Mouse (Mus musculus) neural tube, embryonic 11.5 days (tissue): ENCODE measurements around the gene P2rx1. TPM values are rescaled to one million over a fixed set of nuclear protein-coding genes. Genes with fewer than 3 reads are reported as not detected.

Experiments used
- ATAC-seq: fragments of 200-750 bp; cut with Nextera tagmentation; 2 replicates; pipeline ENCODE4 v1.8.0; 2017; ENCODE audit warnings: moderate number of reproducible peaks, mild to moderate bottlenecking, moderate TSS enrichment, moderate library complexity; ENCODE audit not compliant: insufficient read depth, low FRiP score, low TSS enrichment
- DNase-seq: peaks from one replicate; pipeline ENCODE4 v3.0.0-alpha.2; 2015; ENCODE audit warnings: low spot score
- H3K27ac ChIP-seq: fragments of 300-500 bp; sonication (generic); 2 replicates; pipeline ENCODE4 v1.5.1; 2014; ENCODE audit warnings: low read depth, mild to moderate bottlenecking, low read length
- H3K27me3 ChIP-seq: fragments of 300-500 bp; sonication (generic); 2 replicates; pipeline ENCODE4 v1.6.1; 2014; ENCODE audit warnings: mild to moderate bottlenecking, low read length, mixed read lengths; ENCODE audit not compliant: control insufficient read depth, insufficient read depth
- H3K36me3 ChIP-seq: fragments of 300-500 bp; sonication (generic); 2 replicates; pipeline ENCODE4 v1.6.1; 2014; ENCODE audit warnings: mild to moderate bottlenecking, low read length, moderate library complexity, mixed read lengths; ENCODE audit not compliant: control insufficient read depth, insufficient read depth
- H3K4me1 ChIP-seq: fragments of 300-500 bp; sonication (generic); 2 replicates; pipeline ENCODE4 v1.6.1; 2014; ENCODE audit warnings: low read length, mixed read lengths; ENCODE audit not compliant: control insufficient read depth, insufficient read depth
- H3K4me2 ChIP-seq: fragments of 300-500 bp; sonication (generic); 2 replicates; pipeline ENCODE4 v1.6.1; 2014; ENCODE audit warnings: low read depth, mild to moderate bottlenecking, moderate library complexity
- H3K4me3 ChIP-seq: fragments of 300-500 bp; sonication (generic); 2 replicates; pipeline ENCODE4 v1.5.1; 2014; ENCODE audit warnings: low read depth, low read length
- H3K9ac ChIP-seq: fragments of 300-500 bp; sonication (generic); 2 replicates; pipeline ENCODE4 v1.6.1; 2014; ENCODE audit warnings: mild to moderate bottlenecking, low read length
- H3K9me3 ChIP-seq: fragments of 300-500 bp; sonication (generic); 2 replicates; pipeline ENCODE4 v1.6.1; 2016; ENCODE audit warnings: low read length; ENCODE audit not compliant: control insufficient read depth
- WGBS: fragments of 180-500 bp; shearing (Covaris S2); extraction: QIAGEN DNeasy Blood & Tissue Kit; methylation state at CpG from one replicate; pipeline ENCODE4 v1.1.7; 2014; 5-methylcytosine and 5-hydroxymethylcytosine counted together
- polyA plus RNA-seq: library from polyadenylated mRNA; unstranded; fragments of >200 nt; fragmentation: Nextera tagmentation; extraction: Ambion mirVana; gene quantifications from 2 replicates; pipeline ENCODE4 v1.2.1, GENCODE M21; 2014

P2rx1 gene
- polyA plus RNA-seq, 1 experiment from 2014 or later = 2.5 TPM

DNA sequence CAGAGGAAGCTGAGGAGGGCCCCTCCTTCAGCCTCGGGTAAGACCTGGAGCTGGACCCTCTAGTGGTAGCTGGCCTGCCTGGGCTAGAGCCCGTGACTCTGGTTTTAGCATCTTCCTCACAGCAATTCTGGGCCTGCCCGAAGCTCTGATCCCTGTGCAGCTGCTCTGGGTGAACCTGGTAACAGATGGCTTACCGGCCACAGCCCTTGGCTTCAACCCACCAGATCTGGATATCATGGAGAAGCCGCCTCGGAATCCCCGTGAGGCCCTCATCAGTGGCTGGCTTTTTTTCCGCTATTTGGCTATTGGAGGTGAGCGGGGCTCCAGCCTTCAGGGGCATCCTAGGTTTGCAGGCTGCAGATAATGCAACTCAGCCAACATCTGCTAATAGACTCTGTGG lies 16.4 kb upstream of the P2rx1 start:
- no peaks in the 10 kb centered on the region for H3K9me3 ChIP-seq
- H3K36me3 ChIP-seq = no peaks in the 10 kb centered on the region
- ATAC-seq (no peak), DNase-seq (no peak)
- 82% methylated on average over 9 of the region's 9 CpGs for WGBS
- H3K27ac ChIP-seq = no peak overlapping the region
- no peaks in the 10 kb centered on the region for H3K4me1 ChIP-seq
- no peak overlapping the region for H3K4me2 ChIP-seq
- H3K9ac ChIP-seq = no peak overlapping the region
- H3K4me3 ChIP-seq = no peak overlapping the region
- no peaks in the 10 kb centered on the region for H3K27me3 ChIP-seq

DNA sequence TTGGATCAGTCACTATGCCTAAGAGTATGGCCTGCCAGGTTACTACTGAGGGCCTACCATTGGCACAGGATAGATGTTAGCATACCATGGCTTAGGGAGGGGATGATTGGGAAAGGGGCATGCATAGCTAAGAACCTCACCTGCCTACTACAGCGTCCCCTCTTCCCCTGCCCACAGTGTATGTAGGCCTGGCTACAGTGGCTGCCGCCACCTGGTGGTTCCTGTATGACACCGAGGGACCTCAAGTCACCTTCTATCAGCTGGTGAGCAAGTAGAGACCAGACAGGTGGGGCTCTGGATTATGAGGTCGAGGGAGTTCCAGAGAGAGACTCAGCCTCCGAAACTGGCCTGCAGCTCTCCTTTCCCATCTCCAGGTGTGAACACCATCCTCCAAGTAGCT lies 15.6 kb upstream of the P2rx1 start:
- Histone ChIP-seq H3K27me3 (no peaks in the 10 kb centered on the region), H3K4me2 (no peak overlapping the region), H3K4me3 (no peak overlapping the region), H3K36me3 (no peaks in the 10 kb centered on the region), H3K9ac (no peak overlapping the region), H3K27ac (no peak overlapping the region), H3K4me1 (no peaks in the 10 kb centered on the region), H3K9me3 (no peaks in the 10 kb centered on the region)
- 35% methylated on average over 5 of the region's 5 CpGs for WGBS
- DNase-seq = no peak
- no peak for ATAC-seq

DNA sequence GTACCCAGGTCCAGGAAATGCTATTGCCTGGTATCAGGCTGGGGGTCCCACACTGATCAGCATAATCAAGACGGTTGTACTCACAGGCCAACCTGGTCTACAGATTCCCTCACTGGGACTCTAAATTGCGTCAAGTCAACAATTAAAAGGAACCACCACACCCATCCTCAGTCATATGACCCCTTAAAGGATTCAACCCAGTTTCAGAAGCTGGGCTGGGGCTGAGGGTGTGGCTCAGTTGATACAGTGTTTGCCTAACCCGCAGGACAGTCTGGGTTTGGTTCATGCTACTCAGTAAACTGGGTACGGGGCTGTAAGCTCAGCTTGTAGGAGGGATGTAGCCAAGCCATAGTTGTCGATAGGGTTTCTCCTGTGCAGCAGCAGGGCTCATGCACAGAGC lies 12.2 kb upstream of the P2rx1 start:
- DNase-seq (no peak), ATAC-seq (no peak)
- Histone ChIP-seq H3K4me2 (no peak overlapping the region), H3K4me3 (no peak overlapping the region), H3K9ac (no peak overlapping the region), H3K36me3 (no peaks in the 10 kb centered on the region), H3K27me3 (no peaks in the 10 kb centered on the region), H3K4me1 (no peaks in the 10 kb centered on the region), H3K9me3 (no peaks in the 10 kb centered on the region), H3K27ac (no peak overlapping the region)
- 87% methylated on average over 5 of the region's 5 CpGs for WGBS

DNA sequence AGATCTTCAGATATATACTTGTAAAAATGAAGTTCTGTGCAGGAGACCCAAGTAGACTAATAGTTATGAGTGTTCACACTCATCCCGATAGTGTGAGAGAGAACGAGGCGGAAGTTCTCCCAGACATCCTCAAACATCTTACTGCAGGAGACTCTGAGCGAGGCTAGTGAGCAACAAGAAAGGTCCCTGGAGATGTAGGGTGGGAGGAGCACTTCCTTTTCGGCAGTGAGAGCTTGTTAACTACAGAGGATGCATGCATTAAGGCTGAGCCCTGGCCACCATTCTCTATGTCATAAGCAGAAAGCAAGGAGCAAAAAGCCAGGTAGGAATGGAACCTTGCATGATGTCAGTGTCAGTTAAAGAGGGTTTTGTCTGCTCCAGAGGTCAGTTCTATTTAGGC lies 11.7 kb upstream of the P2rx1 start:
- no peak for DNase-seq
- 72% methylated on average over 5 of the region's 5 CpGs for WGBS
- H3K36me3 ChIP-seq = no peaks in the 10 kb centered on the region
- no peak for ATAC-seq
- H3K4me2 ChIP-seq = no peak overlapping the region
- no peaks in the 10 kb centered on the region for H3K9me3 ChIP-seq
- H3K4me1 ChIP-seq = no peaks in the 10 kb centered on the region
- no peak overlapping the region for H3K27ac ChIP-seq
- H3K27me3 ChIP-seq = no peaks in the 10 kb centered on the region
- H3K9ac ChIP-seq = no peak overlapping the region
- H3K4me3 ChIP-seq = no peak overlapping the region

DNA sequence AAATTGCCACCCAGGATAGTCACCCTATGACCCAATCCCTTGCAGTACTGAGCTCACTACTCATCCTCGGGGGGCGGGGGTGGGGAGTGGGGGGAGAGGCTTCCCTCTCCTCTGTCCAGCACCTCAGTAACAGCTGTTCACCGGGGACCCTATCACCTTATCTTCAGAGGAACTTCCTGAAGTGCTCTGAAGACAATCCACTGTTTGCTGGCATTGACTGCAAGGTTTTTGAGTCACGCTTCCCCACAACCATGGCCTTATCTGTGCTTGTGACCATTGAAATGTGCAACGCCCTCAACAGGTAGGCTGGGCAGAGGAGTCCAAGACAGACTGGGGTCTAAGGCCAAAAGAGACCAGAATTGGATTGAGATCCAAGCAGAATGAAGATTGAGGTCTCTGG lies 11.1 kb upstream of the P2rx1 start:
- Histone ChIP-seq H3K4me2 (no peak overlapping the region), H3K9me3 (no peaks in the 10 kb centered on the region), H3K4me3 (no peak overlapping the region), H3K36me3 (no peaks in the 10 kb centered on the region), H3K9ac (no peak overlapping the region), H3K27ac (no peak overlapping the region), H3K27me3 (no peaks in the 10 kb centered on the region), H3K4me1 (no peaks in the 10 kb centered on the region)
- 83% methylated on average over 5 of the region's 5 CpGs for WGBS
- DNase-seq (no peak), ATAC-seq (no peak)

DNA sequence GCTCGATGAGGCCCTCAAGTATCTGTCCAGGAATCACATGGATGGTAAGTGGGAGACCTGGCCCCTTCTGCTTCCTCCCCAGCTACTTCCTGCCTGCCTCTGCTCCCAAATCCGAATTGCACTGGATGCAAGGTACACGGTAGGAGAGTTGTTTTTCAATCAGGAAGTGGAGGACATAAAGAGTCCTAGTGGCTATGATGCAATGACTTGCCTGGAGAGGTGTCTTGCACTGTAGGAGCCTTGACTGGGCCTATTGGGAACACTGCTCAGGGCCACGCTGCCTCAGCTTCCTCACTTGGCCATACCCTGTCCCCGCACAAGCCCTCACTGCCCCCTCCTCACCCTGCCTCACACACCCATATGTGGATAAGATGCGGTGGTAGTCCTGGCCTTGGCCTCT lies 9.9 kb upstream of the P2rx1 start:
- 85% methylated on average over 6 of the region's 6 CpGs for WGBS
- H3K9me3 ChIP-seq = no peaks in the 10 kb centered on the region
- H3K27me3 ChIP-seq = no peaks in the 10 kb centered on the region
- no peak for ATAC-seq
- H3K27ac ChIP-seq = no peak overlapping the region
- H3K4me3 ChIP-seq = no peak overlapping the region
- H3K4me2 ChIP-seq = no peak overlapping the region
- no peak overlapping the region for H3K9ac ChIP-seq
- no peak for DNase-seq
- no peaks in the 10 kb centered on the region for H3K36me3 ChIP-seq
- no peaks in the 10 kb centered on the region for H3K4me1 ChIP-seq

DNA sequence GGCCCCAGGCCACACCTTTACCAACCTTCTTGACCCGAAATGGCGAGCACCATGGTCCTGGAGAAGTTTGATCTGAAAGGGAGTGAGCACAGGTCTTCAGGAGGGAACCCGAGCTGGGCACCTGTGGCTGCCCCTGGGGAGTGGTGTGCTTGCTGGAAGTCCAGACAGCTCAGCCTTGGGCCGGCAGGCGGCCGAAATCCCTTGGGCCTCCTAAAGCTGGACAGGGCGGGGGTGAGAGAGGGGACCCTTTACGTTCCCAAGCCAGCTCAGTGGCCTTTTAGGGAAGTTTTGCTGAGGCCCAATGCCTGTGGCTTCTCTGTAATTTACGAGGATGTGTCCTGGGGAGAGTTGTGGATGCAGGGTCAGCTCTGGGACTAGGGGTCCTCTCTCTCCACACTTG lies 8.2 kb upstream of the P2rx1 start:
- H3K27me3 ChIP-seq = no peaks in the 10 kb centered on the region
- H3K4me1 ChIP-seq = no peaks in the 10 kb centered on the region
- no peak overlapping the region for H3K4me3 ChIP-seq
- no peaks in the 10 kb centered on the region for H3K36me3 ChIP-seq
- H3K4me2 ChIP-seq = no peak overlapping the region
- no peak overlapping the region for H3K27ac ChIP-seq
- 84% methylated on average over 9 of the region's 9 CpGs for WGBS
- DNase-seq (no peak), ATAC-seq (no peak)
- H3K9ac ChIP-seq = no peak overlapping the region
- no peaks in the 10 kb centered on the region for H3K9me3 ChIP-seq

DNA sequence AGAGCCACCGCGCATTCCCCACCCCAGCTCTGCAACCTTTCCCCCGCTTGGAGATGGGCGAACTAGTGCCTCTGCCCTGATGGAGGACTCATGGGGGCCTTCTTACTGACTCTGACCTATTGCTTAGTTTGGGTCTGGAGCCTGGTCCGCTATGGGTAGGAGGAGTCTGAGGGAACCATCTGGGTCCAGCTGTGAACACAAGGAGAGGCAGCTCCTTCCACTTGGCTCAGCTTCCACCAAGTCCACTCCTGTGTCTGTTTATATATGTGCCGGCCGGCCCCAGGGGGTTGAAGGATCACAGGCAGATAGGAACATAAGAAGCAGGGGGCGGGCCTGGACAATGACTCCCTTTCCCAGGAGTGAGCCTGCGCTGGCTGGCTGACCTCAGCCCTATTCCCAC lies 6.9 kb upstream of the P2rx1 start:
- no peak for DNase-seq
- no peaks in the 10 kb centered on the region for H3K4me1 ChIP-seq
- H3K27ac ChIP-seq = no peak overlapping the region
- no peaks in the 10 kb centered on the region for H3K36me3 ChIP-seq
- H3K4me2 ChIP-seq = no peak overlapping the region
- H3K27me3 ChIP-seq = no peaks in the 10 kb centered on the region
- 58% methylated on average over 9 of the region's 9 CpGs for WGBS
- H3K4me3 ChIP-seq = no peak overlapping the region
- ATAC-seq = no peak
- H3K9ac ChIP-seq = no peak overlapping the region
- H3K9me3 ChIP-seq = no peaks in the 10 kb centered on the region

DNA sequence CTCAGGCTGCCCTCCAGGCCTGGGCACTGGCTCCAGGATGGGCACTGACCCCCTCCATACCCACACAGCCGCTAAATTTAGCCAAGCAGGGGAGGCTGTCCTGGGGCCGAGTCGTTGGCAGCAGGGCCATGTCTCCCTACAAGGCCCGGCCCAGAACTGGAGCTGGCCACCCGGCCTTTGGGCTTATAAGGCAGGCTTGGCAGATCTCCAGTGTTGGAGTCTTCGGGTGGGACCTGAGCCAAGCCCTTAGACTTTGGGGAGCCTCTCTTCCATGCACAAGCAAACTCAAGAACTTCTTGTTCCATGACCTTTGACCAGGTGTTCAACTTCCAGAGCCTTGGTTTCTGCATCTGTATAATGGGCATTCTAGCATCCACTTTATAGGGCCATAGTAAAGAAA lies 2.6 kb upstream of the P2rx1 start:
- no peak overlapping the region for H3K27ac ChIP-seq
- H3K27me3 ChIP-seq = no peaks in the 10 kb centered on the region
- H3K4me3 ChIP-seq = no peak overlapping the region
- ATAC-seq = no peak
- H3K9me3 ChIP-seq = no peaks in the 10 kb centered on the region
- H3K4me2 ChIP-seq = no peak overlapping the region
- no peaks in the 10 kb centered on the region for H3K4me1 ChIP-seq
- WGBS = 95% methylated on average over 6 of the region's 6 CpGs
- no peaks in the 10 kb centered on the region for H3K36me3 ChIP-seq
- DNase-seq = no peak
- no peak overlapping the region for H3K9ac ChIP-seq
